Mouse (Mus musculus): ENCODE measurements around the gene Gm10681. TPM values are rescaled to one million over a fixed set of nuclear protein-coding genes. Genes with fewer than 3 reads are reported as not detected.

The Gm10681 gene
- polyA plus RNA-seq, 1 experiment from 2014 or later, result 0.12 TPM

Other genes starting within 250 kb of the Gm10681 start
- 156 and 225 TPM in 2 replicates for gene Phgdh, start 248.8 kb downstream of the Gm10681 start, polyA plus RNA-seq (2015; fragmentation: Nextera tagmentation; extraction: Ambion mirVana)
- gene Zfp697, start 206.3 kb downstream of the Gm10681 start, polyA plus RNA-seq (2015; fragmentation: Nextera tagmentation; extraction: Ambion mirVana), result 15.8 and 17.0 TPM in 2 replicates
- gene Gm4450, start 131.7 kb downstream of the Gm10681 start, polyA plus RNA-seq (2015; fragmentation: Nextera tagmentation; extraction: Ambion mirVana), result not detected in 2 replicates
- not detected in 2 replicates for gene Hsd3b4, start 78.3 kb downstream of the Gm10681 start, polyA plus RNA-seq (2015; fragmentation: Nextera tagmentation; extraction: Ambion mirVana)
- gene Hsd3b5, start 41.4 kb upstream of the Gm10681 start, polyA plus RNA-seq (2015; fragmentation: Nextera tagmentation; extraction: Ambion mirVana), result not detected in 2 replicates
- gene Hsd3b2, start 135.7 kb upstream of the Gm10681 start, polyA plus RNA-seq (2015; fragmentation: Nextera tagmentation; extraction: Ambion mirVana), result 0.10 TPM in 1 of 2 replicates, not detected in the other
- 0.46 and 0.54 TPM in 2 replicates for gene Hsd3b3, start 174.3 kb upstream of the Gm10681 start, polyA plus RNA-seq (2015; fragmentation: Nextera tagmentation; extraction: Ambion mirVana)
- 0.79 and 0.99 TPM in 2 replicates for gene Hsd3b6, start 225.6 kb upstream of the Gm10681 start, polyA plus RNA-seq (2015; fragmentation: Nextera tagmentation; extraction: Ambion mirVana)